Mouse (Mus musculus) heart, adult 2 months (tissue): ENCODE data around the gene Mtx1. TPM values are rescaled to one million over a fixed set of nuclear protein-coding genes. Genes with fewer than 3 reads are reported as not detected.

Experiments used
- DNase-seq, 2 experiments: peaks; one replicate each; pipeline ENCODE4 v3.0.0; 2021
- H3K27ac ChIP-seq: fragments of 200-600 bp; 2 replicates; pipeline ENCODE4 v1.8.1; 2022
- H3K27me3 ChIP-seq: fragments of 200-500 bp; 2 replicates; pipeline ENCODE4 v1.6.1; 2012; ENCODE audit warnings: mild to moderate bottlenecking, low read length, inconsistent platforms, mixed read lengths; ENCODE audit not compliant: control insufficient read depth, insufficient read depth
- H3K36me3 ChIP-seq: fragments of 200-500 bp; 2 replicates; pipeline ENCODE4 v1.6.1; 2012; ENCODE audit warnings: low read length, inconsistent platforms; ENCODE audit not compliant: control insufficient read depth, insufficient read depth
- H3K4me1 ChIP-seq: fragments of 200-500 bp; 2 replicates; pipeline ENCODE4 v1.6.1; 2011; ENCODE audit warnings: low read length; ENCODE audit not compliant: control insufficient read depth, insufficient read depth
- H3K4me3 ChIP-seq: fragments of 200-600 bp; 2 replicates; pipeline ENCODE4 v1.8.1; 2022
- H3K79me2 ChIP-seq: fragments of 200-500 bp; replicated peaks from 2 replicates; pipeline ENCODE4 v1.6.1; 2012; ENCODE audit warnings: mild to moderate bottlenecking, inconsistent platforms, low read length, moderate library complexity, mixed read lengths; ENCODE audit not compliant: control insufficient read depth, insufficient read depth
- H3K9ac ChIP-seq: fragments of 200-500 bp; 2 replicates; pipeline ENCODE4 v1.6.1; 2012; ENCODE audit warnings: low read depth, mild to moderate bottlenecking, control low read depth, inconsistent platforms, low read length, mixed read lengths
- CTCF ChIP-seq: fragments of 200-600 bp; IDR thresholded peaks from 2 replicates; pipeline ENCODE4 v1.8.1; 2022; ENCODE audit warnings: antibody characterized with exemption, mild to moderate bottlenecking, moderate library complexity
- EP300 ChIP-seq: fragments of 200-500 bp; IDR thresholded peaks from 2 replicates; pipeline ENCODE4 v1.6.1; 2011; ENCODE audit warnings: low read depth, low read length, control low read depth; ENCODE audit not compliant: insufficient read depth
- POLR2A ChIP-seq: fragments of 200-500 bp; IDR thresholded peaks from 2 replicates; pipeline ENCODE4 v1.6.1; 2011; ENCODE audit warnings: mild to moderate bottlenecking, low read depth, low read length, control low read depth; ENCODE audit not compliant: insufficient read depth
- WGBS: fragments of 180-500 bp; shearing (Covaris S2); methylation state at CpG from one replicate; pipeline ENCODE4 v1.1.7; 2018; 5-methylcytosine and 5-hydroxymethylcytosine counted together
- intact Hi-C: fragments of 180-260 bp; cut with DNase I; formaldehyde crosslinking; loops from one replicate; pipeline ENCODE4 v1.15.1; 2025
- polyA plus RNA-seq: library from polyadenylated mRNA; depleted of rRNA; stranded (reverse); fragments of >200 nt; gene quantifications from 2 replicates; pipeline ENCODE4 v1.2.3, GENCODE M21; 2012
- total RNA-seq, 2 experiments: library from RNA; stranded (reverse); gene quantifications; 2 replicates each; pipeline ENCODE4 v1.2.3; 2021

Mtx1 gene
- total and polyA plus RNA-seq, 3 experiments = 59.8 to 96.2 (median 61.8) TPM

DNA sequence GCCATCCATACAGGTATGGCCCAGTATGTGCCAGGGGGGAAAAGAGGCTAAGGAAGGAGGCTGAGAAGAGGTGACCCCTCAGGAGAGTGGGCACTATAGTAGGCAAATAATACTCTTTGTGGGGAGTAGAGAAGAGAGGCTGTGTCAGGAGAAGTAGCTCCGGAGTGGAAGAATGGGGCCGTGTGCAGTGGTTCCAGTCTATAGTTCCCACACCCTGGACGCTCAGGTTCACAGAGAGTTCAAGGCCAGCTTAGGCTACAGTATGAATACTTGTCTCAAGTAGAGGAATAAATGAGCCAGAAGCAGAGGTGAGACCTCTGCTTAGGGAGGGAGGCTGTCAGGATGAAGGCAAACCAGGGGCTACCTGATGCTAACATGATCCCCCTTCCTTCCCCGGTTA is 2.4 kb upstream of the Mtx1 start:
- H3K4me1 ChIP-seq = peaks cover 1% of the 10 kb centered on the region; the same call in 1 of the 2 replicates
- no peaks in the 10 kb centered on the region for H3K79me2 ChIP-seq
- no peaks in the 10 kb centered on the region for H3K36me3 ChIP-seq
- no peak overlapping the region for H3K27ac ChIP-seq
- DNase-seq = no peak
- no peak overlapping the region for H3K9ac ChIP-seq
- intact Hi-C loops = no loop called here
- H3K27me3 ChIP-seq = no peaks in the 10 kb centered on the region
- TF ChIP-seq CTCF = no peak
- WGBS = 74% methylated on average over 4 of the region's 4 CpGs
- H3K4me3 ChIP-seq = no peak overlapping the region

DNA sequence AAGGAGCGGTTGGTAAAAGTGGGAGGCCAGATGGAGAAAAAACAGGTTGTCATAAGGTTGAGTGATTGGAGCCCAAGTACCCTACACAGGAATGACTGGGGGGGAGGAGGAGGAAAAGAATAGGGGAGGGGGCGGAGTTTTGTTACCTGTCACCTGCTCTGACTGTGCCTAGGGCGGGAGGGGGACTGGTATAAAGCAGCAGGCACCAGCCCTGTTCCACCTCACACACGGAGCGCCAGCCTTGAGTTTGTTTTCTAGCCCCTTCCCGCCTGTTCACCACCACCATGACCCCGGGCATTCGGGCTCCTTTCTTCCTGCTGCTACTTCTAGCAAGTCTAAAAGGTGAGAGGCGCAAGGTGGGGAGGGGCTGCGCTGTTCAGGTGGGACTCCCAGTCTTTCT is 1.9 kb upstream of the Mtx1 start, which contains the start of gene Muc1:
Gene Muc1 (plus strand): TSS at position 222 of the 400 bp plus-strand sequence.
- Histone ChIP-seq H3K79me2 (no peaks in the 10 kb centered on the region), H3K27me3 (no peaks in the 10 kb centered on the region), H3K27ac (peak within 1 kb of the TSS; percentile 87), H3K4me3 (peak within 1 kb of the TSS; percentile 65), H3K36me3 (no peaks in the 10 kb centered on the region), H3K4me1 (peaks cover 1% of the 10 kb centered on the region; the same call in 1 of the 2 replicates), H3K9ac (peak within 1 kb of the TSS; percentile 71)
- no peak for DNase-seq
- intact Hi-C loops = no loop called here
- TF ChIP-seq POLR2A (no peak), CTCF (no peak), EP300 (no peak)
- 46% methylated on average over 10 of the region's 10 CpGs for WGBS

DNA sequence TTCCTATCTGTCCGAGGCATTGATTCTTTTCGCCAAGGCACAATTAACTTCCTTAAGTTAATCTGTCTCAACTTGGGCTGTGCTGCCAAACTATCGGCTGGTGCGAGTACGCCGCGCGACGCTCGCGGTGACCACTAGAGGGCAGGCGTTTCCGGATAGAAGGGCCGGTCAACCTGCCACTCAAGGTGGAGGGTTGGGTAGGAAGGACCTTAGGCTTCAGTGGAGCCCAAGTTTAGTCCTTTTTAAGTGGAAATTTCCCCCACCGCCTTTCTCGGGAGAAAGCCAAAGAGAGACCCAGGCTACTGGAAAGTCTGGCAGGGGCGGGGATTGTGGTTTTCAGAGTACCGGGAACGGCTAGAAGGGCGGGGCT is 1.3 kb upstream of the Mtx1 start:
- H3K9ac ChIP-seq = peak overlapping the region; percentile 71
- no peaks in the 10 kb centered on the region; the same call in 1 of the 2 replicates for H3K4me1 ChIP-seq
- peak; percentile 89 to 93 for DNase-seq
- intact Hi-C loops = no loop called here
- H3K27ac ChIP-seq = peak overlapping the region; percentile 87
- TF ChIP-seq POLR2A = peak; percentile 63; the same call in 1 of the 2 replicates
- TF ChIP-seq CTCF = peak; percentile 98
- TF ChIP-seq EP300 = no peak
- H3K4me3 ChIP-seq = peak overlapping the region; percentile 65
- H3K36me3 ChIP-seq = no peaks in the 10 kb centered on the region
- under 1% methylated on average over 20 of the region's 20 CpGs for WGBS
- no peaks in the 10 kb centered on the region for H3K79me2 ChIP-seq
- no peaks in the 10 kb centered on the region for H3K27me3 ChIP-seq

- WGBS = 10% methylated on average over 41 of the region's 41 CpGs
- intact Hi-C loops = no loop called here
- TF ChIP-seq CTCF (no peak), EP300 (no peak), POLR2A (peak; percentile 61)
Measured at GRCm38 (mm10) chr3:89227307-89228179, 655 bp upstream of the Mtx1 start.

DNA sequence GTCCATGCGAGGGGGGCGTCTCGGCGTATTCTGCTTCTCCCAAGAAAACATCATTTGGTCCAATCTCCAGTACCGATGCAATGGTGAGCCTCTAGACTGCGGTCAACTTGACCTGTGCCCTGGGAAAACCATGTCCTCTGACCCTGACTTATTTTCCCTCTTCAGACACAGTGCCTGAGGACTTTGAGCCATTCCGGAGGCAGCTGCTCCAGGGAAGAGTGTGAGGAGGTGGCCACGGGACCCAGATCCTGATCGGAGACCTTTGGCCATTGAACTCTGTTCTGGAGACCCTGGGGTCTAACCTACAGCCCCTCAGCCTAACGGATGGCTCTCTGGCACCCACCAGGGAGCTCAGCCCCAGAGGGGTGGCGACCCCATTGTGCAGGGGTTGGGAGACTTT is 527 bp downstream of the Mtx1 start:
- H3K9ac ChIP-seq = no peak overlapping the region
- intact Hi-C loops = no loop called here
- 77% methylated on average over 11 of the region's 11 CpGs for WGBS
- H3K27ac ChIP-seq = no peak overlapping the region
- H3K4me3 ChIP-seq = no peak overlapping the region
- H3K79me2 ChIP-seq = no peaks in the 10 kb centered on the region
- H3K4me1 ChIP-seq = no peaks in the 10 kb centered on the region; the same call in 1 of the 2 replicates
- no peak for DNase-seq
- no peak for TF ChIP-seq CTCF
- no peak for TF ChIP-seq POLR2A
- TF ChIP-seq EP300 = no peak
- H3K36me3 ChIP-seq = no peaks in the 10 kb centered on the region
- no peaks in the 10 kb centered on the region for H3K27me3 ChIP-seq

More at GRCm38 (mm10) chr3:89227307-89228179, 655 bp upstream of the Mtx1 start:
- no peaks in the 10 kb centered on the region for H3K27me3 ChIP-seq
- DNase-seq = peak; percentile 82 to 87
- H3K9ac ChIP-seq = peak overlapping the region; percentile 17
- no peaks in the 10 kb centered on the region for H3K36me3 ChIP-seq
- H3K27ac ChIP-seq = peak overlapping the region; percentile 87
- H3K4me1 ChIP-seq = no peaks in the 10 kb centered on the region; the same call in 1 of the 2 replicates
- peak overlapping the region; percentile 65 for H3K4me3 ChIP-seq
- H3K79me2 ChIP-seq = no peaks in the 10 kb centered on the region

- DNase-seq = no peak
- WGBS = 68% methylated on average over 4 of the region's 4 CpGs
- Histone ChIP-seq H3K79me2 (no peaks in the 10 kb centered on the region), H3K9ac (no peak overlapping the region), H3K27ac (no peak overlapping the region), H3K4me1 (no peaks in the 10 kb centered on the region; the same call in 1 of the 2 replicates), H3K4me3 (no peak overlapping the region), H3K27me3 (no peaks in the 10 kb centered on the region), H3K36me3 (no peaks in the 10 kb centered on the region)
- intact Hi-C loops = no loop called here
- TF ChIP-seq EP300 (no peak), POLR2A (no peak), CTCF (no peak)
Measured at GRCm38 (mm10) chr3:89225918-89226317, 970 bp downstream of the Mtx1 start.
